Mouse (Mus musculus): ENCODE results near the gene Rnaseh2b.

Gene Rnaseh2b

DNA sequence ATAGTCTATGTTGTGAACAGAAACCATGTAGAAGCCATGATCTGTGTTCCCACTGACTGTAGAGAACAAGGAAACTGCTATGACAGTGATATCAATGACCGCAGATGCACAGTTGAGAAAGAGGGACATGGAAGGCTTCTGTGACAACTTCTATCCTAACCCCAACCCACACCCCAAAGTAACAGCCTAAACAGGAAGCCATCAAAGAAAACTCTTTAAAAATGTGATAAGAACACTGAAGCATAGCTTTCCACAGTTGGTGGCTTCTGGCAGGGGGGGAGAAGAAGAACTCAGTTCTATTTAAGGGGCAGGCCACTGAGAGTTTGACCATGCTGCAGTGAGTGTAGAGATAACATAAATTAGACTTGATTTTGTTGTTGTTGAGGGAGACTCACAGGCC, 19.3 kb downstream of the Rnaseh2b start:
- no peak for DNase-seq (ENCODE audit: low read depth, low spot score)

- no peak for DNase-seq (ENCODE audit: low read depth, low spot score)
These were observed 30.4 kb downstream of the Rnaseh2b start for GRCm38 (mm10) chr14:62322581-62323344.

GRCm38 (mm10) chr14:62323457-62323856, 31.1 kb downstream of the Rnaseh2b start:
- no peak for DNase-seq (ENCODE audit: low read depth, low spot score)

DNA sequence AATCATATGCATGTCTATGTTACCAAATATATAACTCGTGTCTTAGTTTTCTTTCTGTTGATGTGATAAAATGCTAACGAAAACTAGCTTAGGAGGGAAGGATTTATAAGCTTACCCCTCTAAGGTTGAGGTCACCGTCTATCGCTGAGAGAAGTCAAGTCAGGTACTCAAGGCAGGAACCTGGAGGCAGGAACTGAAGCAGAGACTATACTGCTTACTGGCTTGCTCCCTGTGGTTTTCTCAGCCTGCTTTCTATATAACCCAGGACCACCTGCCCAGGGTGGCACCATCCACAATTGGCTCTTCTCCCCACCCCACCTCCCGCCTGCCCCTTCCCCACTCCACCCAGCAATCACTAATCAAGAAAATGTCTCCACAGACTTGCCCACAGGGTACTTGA, 32.6 kb downstream of the Rnaseh2b start:
- no peak for DNase-seq (ENCODE audit: low read depth, low spot score)

GRCm38 (mm10) chr14:62326026-62326425, 33.6 kb downstream of the Rnaseh2b start:
- no peak for DNase-seq (ENCODE audit: low read depth, low spot score)

DNA sequence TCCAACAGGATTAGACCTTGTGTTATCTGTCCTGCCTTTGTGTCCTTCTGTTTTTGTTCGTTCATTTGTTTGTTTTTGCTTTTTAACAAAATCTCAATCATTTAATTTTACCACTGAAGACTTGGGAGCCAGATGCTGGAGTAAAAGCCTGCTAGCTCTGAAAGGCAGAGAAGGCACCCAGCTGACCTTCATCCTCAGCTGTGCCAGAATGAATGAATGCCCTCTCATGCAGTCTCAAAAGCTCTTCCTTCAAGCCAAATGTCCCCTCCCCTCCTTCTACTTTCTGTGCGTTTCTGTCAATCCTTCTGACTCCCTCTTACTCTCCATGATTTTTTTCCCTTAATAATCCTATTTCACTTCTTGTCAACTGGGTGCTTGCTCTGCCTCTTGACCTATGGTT, 34.8 kb downstream of the Rnaseh2b start:
- no peak for DNase-seq (ENCODE audit: low read depth, low spot score)

GRCm38 (mm10) chr14:62328606-62329005, 36.2 kb downstream of the Rnaseh2b start:
- DNase-seq (ENCODE audit: low read depth, low spot score) = no peak

- DNase-seq (ENCODE audit: low read depth, low spot score) = no peak
These were observed 37.2 kb downstream of the Rnaseh2b start for GRCm38 (mm10) chr14:62329631-62330030.

GRCm38 (mm10) chr14:62331457-62331856, 39.1 kb downstream of the Rnaseh2b start:
- DNase-seq (ENCODE audit: low read depth, low spot score) = peak; percentile 22

GRCm38 (mm10) chr14:62331866-62332619, 39.7 kb downstream of the Rnaseh2b start:
- DNase-seq (ENCODE audit: low read depth, low spot score) = peak; percentile 82

DNA sequence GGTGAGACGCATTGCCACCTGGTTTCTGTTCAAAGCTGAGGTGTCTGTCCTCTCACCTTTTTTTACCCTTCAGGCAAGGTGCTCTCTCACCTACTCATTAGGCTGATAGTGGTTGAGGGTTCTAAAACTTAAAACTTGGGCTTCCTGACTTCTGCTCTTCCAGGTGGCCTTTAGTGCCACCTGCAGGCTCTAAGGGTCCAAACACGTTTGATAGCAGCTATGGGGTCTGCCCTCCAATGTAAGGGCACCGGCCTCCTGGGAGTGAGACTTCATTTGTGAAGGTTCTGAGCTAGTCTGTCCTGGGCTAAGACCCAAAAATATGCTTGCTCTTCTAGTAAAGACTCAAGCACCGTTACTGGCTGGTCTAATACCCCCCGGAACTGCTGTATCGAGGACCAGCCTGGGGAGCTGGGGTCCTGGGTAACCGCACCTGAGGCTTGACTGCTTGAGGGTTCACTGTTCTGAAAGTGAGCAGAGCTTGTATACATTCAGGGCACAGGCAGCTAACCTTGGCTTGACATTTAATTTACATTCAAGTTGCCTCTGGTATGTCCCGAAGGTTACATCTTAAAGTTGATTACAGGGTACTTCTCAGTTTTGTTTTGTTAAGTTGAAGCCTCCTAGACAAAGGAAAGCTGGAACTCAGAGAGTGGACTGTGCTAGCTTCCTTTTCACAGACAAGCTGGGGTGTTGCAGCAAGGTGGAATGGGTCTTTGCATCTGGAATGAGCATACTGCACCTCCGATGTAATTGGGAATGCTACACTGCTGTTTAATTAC, 41.7 kb downstream of the Rnaseh2b start:
- no peak for DNase-seq (ENCODE audit: low read depth, low spot score)

- DNase-seq (ENCODE audit: low read depth, low spot score) = no peak
These were observed 46.8 kb downstream of the Rnaseh2b start for GRCm38 (mm10) chr14:62339196-62339595.

GRCm38 (mm10) chr14:62341887-62342642, 49.7 kb downstream of the Rnaseh2b start:
- DNase-seq (ENCODE audit: low read depth, low spot score) = no peak

DNA sequence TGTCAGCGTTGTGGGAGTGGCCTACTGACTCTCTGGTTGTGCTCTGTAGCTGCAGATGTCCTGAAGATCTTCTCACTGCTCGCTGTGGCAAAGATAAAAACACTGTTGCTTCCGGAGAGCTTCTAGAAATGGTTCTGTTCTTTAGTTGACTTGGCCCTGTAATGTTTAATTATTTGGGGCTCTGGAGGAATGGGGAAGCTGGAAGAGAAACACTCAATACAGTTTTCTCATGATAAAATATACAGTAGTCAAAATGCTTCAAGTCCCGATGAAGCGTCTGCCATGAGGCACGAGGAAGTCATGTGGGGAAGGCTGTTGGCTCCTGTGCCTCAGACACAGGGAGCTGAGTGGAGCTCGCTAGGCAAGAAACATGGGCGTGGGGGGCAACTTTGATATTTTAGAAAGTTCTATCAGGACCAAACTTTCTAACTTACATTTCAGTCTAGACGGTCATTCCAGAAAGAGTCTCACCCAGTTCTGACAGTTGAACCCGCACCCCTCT, 50.3 kb downstream of the Rnaseh2b start:
- no peak for DNase-seq (ENCODE audit: low read depth, low spot score)

- no peak for DNase-seq (ENCODE audit: low read depth, low spot score)
These were observed 54.2 kb downstream of the Rnaseh2b start for GRCm38 (mm10) chr14:62346570-62346969.

GRCm38 (mm10) chr14:62347103-62347502, 54.7 kb downstream of the Rnaseh2b start:
- DNase-seq (ENCODE audit: low read depth, low spot score) = no peak

DNA sequence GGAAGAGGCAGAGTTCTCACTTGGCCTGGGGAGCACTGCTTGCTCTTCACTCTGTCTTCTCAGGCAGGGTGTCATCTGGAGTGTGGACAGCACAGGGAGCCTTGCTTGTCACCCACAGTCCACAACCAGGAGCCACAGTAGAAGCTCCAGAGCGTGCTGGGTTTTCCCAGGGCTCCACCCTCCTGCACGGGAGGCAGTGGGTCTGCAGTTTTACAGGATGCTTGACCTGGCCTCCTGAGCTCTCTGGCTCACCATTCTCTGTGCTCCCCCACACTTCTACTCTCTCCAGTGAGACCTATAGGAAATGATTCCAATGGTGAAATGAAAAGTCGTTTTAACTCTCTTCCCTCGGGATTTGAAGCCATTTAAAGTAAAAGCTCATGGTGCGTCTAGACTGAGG, 57.4 kb downstream of the Rnaseh2b start:
- no peak for DNase-seq (ENCODE audit: low read depth, low spot score)

- DNase-seq (ENCODE audit: low read depth, low spot score) = no peak
These were observed 57.8 kb downstream of the Rnaseh2b start for GRCm38 (mm10) chr14:62350186-62350585.

GRCm38 (mm10) chr14:62350890-62351289, 58.5 kb downstream of the Rnaseh2b start:
- DNase-seq (ENCODE audit: low read depth, low spot score) = no peak

- DNase-seq (ENCODE audit: low read depth, low spot score) = no peak
These were observed 61.0 kb downstream of the Rnaseh2b start for GRCm38 (mm10) chr14:62353372-62353771.

GRCm38 (mm10) chr14:62353793-62354192, 61.4 kb downstream of the Rnaseh2b start:
- no peak for DNase-seq (ENCODE audit: low read depth, low spot score)
